Mouse (Mus musculus) ES-Bruce4 (cell line): ENCODE results near the gene Celf5.

ENCODE experiments used
- CTCF ChIP-seq: IDR thresholded peaks from one replicate; pipeline ENCODE4 v1.8.1; 2011; ENCODE audit warnings: low read depth, low read length
- EP300 ChIP-seq: IDR thresholded peaks from 2 replicates; pipeline ENCODE4 v1.6.1; 2011; ENCODE audit warnings: low read depth, low read length; ENCODE audit not compliant: insufficient read depth
- POLR2A ChIP-seq: IDR thresholded peaks from one replicate; pipeline ENCODE4 v1.8.1; 2011; ENCODE audit warnings: low read length; ENCODE audit not compliant: insufficient read depth

- TF ChIP-seq CTCF, result no peak
- TF ChIP-seq EP300, result no peak
- TF ChIP-seq POLR2A, result no peak
These were observed 42.6 kb upstream of the Celf5 start for GRCm38 (mm10) chr10:81525017-81525694.
